Mouse (Mus musculus): ENCODE measurements around the gene Brix1.

- TF ChIP-seq CTCF (IDR thresholded peaks at IDR 0.05; ENCODE audit: insufficient read depth, low read length) (no peak), POLR2A (IDR thresholded peaks at IDR 0.05; ENCODE audit: borderline replicate concordance, extremely low read depth, low read depth, low read length) (no peak)
These were observed 48.9 kb downstream of the Brix1 start for GRCm38 (mm10) chr15:10436893-10437292.

Data from lung, adult 2 months (tissue).